Mouse (Mus musculus) embryo, embryonic 10.5 days (tissue): ENCODE results near the gene Gabrg3.
"Not testable (repeated sequence)": the region's sequence is repeated elsewhere in the genome, so short reads cannot be mapped to it uniquely, and the experiment has no call there.

Experiments used
- DNase-seq: peaks from one replicate; pipeline ENCODE4 v3.0.0-alpha.2; 2015; ENCODE audit warnings: low spot score

The Gabrg3 gene

DNA sequence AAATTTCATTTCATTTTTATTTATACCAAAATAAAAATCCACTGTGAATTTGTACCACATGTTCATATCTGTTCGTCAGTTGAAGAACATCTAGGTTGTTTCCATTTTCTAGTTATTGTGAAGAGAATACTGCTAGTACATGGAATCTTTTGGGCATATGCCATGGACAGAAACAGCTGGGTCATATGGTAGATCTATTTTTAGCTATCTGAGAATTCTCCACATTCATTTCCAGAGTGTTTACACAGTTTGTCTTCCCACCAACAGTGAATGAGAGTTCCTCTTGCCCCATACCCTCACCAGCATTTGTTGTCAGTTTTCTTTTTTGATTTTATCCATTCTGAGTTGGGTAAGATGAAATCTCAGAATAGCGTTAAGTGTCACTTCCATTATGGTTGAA, 75.0 kb downstream of the Gabrg3 start:
- DNase-seq: no peak

DNA sequence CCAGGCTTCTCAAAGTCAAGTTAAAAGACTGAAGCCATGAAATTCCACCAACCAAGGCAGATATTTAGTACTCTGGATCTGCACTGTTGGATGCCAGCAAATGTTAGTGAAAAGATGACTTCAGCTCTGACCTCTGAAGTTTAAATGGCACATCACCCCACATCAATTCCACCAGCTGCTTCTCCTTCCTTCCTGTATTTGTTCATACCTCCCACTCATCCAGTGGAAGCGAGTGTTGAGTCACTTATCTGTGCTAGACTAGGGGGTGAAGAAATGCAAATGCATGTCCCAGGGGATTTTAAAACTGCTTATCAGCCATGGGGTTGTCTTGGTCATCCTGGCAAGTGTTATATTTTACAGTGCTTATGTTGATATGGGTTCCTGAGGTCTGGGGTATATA, 79.7 kb downstream of the Gabrg3 start:
- no peak for DNase-seq

DNA sequence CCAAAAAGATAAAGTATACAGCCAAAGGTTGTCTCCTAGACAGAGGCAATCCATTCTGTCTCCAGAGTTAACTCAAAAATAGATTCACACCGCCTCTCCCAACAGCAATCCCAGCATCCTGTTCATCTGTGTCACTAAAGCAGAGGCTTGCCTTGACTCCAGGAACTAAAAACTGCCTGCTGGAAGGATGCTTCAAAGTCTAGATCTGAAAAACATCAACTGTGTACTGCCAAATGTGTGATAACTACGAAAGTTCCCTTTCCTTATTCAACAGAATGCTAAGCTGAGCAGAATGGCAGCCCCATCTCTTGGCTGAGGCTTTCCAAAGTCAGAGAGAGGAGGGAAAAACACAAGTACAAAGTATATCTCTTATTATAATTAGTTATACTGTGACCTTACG, 90.3 kb downstream of the Gabrg3 start:
- DNase-seq: no peak

DNA sequence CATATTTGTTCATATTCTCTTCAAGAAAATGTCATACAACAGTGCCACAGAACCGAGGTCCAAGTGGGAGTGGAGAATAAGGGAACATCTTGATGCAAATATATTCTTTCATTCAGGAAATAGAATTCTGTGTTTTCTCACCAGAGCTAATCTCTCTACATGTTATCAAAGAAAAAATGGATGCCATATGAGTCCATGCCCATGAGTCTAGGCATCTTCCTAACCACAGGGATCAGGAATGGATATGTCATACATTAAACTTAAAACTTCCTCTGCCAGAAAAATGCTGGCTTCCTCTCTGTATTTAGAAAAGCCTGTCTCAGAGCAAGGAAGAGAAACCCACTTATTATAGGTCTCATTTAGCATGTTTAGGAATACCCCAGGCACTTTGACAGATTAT, 92.9 kb downstream of the Gabrg3 start:
- no peak for DNase-seq

DNA sequence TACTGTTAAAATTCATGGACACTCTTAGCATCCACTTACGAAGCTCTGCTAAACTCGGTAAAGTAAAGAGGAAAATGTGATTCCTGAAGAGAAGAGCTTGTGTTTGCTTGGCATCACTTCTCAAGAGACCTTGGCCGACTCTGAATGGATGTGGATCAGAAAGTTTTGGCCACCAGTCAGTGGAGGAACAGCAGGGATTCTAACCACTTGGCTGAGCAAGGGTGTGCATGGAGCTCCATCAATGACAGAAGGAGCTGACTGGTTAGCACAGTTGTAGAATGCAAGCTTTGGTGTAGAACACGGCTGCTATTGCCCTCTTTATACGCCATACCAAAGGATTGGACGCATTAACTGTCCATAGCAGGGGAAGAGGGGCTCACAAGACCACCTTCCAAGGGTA, 93.4 kb downstream of the Gabrg3 start:
- no peak for DNase-seq

DNA sequence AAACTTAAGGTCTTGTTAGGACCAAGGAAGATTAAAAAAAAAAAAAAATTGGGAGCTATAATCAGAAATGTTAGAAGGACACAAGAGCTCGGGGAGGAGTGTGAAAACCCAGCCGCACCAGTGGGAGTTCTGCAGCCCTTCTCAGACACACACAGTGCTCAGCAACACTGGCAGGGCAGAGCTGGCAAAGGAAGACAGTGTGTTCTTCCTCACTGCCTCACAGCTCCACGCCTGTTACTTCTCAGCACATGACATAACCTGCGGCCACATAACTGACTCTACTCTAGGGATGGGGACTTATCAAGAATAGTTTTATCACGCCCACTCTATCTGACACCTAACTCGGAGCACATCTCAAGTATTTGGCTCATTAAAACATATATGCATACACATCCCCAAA, 103.8 kb downstream of the Gabrg3 start:
- no peak for DNase-seq

DNA sequence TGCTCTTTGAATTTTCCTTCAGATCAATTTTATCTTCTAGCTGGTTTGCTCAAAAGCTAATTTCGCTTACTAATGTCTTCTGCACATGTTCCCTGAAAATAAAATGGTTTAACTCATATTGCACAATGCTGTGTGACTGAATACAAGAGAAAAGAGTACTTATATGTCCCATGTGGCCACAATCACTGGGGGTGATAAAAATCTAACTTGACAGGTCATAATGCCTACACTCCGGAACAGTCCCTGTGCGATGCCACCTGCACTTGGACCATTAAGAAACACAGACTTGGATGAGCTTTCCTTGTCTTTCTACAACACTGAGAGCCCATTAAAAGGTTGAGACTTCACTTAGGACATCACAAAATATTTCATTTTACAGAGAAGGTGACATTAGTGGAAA, 108.1 kb downstream of the Gabrg3 start:
- DNase-seq: no peak

DNA sequence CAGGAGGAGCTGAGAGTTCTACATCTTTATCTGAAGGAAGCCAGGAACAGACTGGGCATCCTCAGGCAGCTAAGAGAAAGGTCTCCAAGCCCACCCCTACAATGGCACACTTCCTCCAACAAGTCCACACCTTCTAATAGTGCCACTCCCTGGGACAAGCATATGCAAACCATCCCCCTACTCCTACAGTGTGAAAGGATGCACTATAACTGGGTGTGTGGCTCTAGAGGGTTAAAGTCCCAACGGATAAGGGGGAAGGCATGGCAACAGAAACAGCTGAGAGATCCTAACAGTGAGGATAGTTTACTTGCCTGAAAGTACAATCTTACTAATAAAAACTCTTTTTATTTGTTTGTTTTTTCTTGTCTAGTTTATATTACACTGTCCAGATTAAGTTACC, 126.8 kb downstream of the Gabrg3 start:
- no peak for DNase-seq

DNA sequence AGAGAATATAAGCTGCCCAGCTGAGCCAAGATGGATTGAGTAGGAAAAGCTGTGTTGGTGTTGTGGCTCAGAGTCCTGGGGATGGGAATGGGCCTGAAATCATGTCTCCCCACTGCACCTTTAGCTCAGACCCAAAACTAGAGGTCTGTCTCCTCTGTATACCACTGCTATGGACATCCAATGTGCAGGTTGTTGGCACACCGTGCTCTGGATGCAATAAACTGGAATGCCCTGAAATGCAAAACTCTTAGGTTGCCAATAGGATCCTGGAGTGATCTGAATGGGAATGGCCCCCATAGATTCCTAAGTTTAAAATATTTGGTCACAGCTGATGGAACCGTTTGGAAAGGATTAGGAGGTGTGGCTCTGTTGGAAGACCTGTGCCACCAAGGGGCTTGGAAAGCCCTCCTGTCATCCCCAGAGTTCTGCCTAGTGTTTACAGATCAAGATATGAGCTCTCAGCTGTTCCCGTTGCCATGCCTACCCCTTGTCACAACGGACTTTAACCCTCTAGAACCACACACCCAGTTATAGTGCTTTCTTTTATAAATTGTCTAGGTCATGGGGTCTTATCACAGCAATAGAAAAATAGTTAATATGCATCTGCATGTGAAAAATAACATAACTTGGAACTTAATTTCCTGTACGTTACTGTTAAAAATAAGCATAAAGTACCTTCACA, 128.0 kb downstream of the Gabrg3 start:
- no peak for DNase-seq

DNA sequence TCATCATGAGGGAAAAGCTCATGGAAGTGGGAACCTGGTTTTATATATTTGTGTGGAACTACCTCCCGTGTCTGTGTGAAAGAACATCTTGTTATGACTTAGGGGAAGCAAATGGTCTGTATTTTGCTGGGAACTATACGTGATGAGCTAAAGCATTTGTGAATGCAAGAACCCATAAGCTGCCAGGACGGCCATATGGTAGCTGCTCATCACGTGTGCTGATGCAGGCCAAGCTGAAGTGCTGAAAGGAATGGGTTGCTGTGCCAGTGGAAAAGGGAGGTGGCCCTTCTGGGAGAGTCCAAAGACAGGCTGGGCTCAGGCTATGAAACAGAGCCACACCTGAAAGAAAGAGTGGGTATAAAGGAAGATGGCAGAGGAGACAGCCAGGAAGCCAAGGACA, 143.0 kb downstream of the Gabrg3 start:
- DNase-seq: no peak

DNA sequence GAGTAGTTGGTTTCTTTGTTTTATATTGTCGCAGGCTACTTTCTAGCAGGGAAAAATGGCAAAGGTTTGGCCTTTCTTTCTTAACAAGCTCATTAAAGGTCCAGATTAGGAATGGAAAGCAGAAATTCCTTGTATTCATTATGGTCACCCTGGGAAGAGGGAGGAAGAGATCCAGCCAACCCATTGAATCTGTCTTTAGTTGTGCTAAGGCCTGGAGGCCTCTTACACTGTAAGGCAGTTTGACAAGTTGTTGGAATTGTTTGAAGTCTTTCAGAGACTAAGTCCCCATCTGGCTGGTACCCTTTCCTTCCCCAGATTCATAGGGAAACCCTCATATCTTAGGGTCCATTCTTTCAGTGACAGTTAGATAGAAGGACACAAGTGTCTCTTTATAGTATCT, 172.9 kb downstream of the Gabrg3 start:
- peak; percentile 1 for DNase-seq

DNA sequence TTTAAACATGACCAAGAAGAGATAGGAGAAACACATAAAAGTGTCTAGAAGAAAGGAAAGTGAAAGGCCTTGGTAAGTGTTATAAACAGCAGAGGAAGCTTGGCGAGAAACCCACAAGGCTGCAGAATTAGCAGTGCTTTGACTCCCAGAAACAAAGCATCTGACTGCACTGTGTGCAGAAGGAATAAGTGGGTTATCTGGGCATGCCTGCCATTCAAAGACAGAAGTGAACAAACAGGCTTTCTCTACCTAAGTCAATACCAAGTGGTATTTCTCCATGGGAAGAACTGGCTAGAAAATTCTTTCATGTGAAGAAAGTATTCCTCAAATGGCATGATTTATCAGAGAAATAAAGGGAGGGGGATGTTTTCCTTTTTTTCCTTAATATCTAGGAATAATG, 201.0 kb downstream of the Gabrg3 start:
- DNase-seq: no peak

DNA sequence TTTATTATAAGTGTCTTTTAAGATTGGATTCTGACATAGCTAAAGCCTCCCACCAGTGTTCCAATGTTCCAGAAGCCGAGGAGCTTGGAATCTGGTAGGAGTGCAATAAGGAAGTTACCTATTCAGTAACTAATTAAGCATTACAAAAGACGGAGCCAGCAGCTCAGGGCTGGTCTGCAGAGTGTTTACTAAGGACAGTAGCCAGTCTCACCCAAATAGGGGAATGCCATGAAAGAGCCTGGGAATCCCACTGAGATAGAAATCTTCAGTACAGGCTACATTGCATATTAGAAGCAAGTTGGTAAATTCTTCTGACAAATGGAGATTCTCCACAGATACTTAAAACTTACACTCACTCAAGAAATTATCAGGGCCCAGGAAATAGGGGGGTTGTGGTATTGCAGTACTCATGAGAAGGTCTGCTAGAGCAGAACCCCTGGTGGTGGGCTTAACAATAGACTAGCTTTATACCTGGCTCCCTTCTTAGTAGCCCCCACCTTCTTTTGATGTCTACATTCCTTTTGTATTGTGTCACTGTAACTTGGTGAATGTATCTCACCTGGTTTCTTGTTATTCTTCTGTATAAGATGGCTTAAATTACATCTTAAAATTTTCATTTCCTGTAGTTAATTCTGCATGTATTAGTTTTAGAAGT, 211.0 kb downstream of the Gabrg3 start:
- not testable (repeated sequence) for DNase-seq

DNA sequence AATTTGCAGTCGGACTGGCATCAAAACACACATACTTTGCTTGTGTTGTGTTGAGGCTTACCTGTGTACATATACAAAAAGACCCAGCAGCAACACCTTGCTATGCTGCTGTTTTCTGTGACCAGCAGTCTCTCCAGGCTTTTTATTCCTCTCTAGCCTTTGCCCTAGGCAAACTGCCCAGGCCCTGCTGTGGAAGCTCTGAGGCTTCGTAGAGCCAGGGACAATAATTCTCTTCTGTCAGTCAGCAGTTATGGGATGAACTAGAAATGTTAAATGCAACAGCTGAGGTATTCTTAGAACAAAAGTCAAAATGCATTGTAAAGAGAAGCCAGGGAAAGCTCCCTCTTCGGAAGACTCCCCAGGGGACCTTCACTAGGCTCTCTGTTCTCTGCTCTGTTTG, 220.1 kb downstream of the Gabrg3 start:
- DNase-seq: no peak

DNA sequence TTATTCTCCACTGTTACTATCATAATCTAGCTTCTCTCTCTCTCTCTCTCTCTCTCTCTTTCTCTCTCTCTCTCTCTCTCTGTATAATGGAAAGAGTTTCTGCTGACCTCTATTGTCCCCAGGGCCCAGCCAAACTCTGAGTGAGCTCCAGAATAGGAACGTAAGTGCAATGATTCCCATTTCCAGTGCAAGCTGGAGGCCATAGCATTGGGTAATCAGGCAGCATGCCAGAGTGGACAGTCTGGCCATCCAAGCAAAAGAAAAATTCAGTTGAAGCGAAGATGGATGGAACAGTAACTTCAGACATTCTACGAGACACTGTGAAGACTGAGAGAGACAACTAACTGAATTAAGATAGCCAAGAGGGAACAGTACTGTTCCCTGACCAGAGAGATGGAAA, 228.8 kb downstream of the Gabrg3 start:
- no peak for DNase-seq

DNA sequence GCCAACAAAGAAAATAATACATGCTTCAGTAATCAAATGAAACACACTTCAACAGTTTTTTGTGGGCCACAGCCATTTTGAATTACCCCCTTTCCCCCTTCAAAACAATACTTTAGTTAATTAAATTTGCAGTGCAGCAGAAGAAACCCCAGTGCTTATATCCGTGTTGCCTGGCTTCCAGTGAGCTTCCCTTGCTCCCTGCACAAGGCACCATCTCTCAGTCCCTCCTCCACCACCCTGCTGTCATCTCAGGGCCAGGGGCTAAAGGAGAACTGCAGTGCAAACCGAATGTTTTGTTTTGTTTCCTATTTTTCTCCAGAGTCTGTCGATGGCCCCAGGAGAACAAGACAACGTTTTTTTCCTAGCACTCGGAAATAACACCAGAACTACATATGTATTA, 233.2 kb downstream of the Gabrg3 start:
- DNase-seq: no peak

DNA sequence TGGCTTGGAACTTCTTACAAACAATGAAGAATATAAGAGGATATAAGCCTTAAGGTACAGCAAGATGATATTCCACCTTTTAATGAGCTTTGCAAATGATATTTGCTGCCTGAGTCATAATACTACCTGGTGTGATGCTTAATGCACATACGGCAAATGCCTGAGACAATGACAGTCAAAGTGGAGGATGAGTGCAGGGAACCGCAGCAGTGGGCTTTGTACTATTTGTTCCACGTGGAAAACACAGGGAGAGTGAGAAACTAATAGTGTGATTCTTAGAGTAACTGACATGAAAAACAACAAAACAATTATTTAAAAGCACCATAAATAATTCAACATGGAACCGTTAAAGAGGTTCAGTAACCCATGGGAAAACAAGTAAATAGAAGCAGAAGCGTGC, 236.2 kb downstream of the Gabrg3 start:
- no peak for DNase-seq

DNA sequence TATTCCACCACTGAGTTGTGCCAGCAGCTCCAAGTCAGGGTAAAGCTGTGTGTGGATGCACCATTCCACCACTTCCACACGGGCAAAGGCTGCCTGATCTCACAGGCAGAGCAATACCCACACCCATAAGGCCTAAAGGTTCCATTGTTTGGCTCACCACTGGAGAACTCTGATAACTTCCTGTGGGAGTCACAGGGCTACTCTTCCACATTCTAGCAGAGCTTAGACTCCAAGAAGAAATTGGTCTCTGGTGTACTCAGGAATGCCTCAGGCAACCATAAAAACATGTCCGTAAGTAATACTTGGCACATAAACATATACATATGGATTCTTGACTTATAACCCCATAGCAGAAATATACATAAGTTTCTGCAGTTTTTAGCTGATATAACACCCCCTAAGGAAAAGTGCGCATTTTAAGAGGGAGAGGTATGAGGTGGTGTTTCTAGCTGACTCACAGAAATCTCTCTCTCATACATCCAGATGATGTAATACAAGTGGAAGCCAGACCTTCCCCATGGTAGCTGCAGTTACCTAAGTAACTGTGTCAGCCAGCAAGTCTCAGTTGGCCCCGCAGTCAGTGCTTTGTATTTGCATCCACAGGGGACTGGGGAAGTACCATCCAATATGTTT, 248.8 kb downstream of the Gabrg3 start:
- DNase-seq: no peak

DNA sequence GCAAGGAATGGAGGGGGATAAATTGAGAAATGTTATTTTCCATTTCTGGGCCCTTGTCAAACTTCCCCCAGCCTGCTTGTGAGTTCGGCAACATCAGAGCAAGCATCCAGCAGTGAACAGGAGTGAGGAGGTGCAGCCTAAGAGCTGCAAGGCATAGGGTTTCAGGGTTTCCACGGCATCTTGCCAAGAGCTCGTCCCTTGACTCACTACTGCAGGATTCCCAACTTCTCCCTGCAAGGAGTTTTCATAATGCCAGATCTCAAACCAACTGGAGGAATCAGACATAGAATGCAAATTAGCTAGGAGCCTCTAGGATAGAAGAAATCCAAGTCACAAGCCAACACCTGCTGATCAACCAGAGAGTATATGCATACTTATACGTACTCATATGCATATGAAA, 254.0 kb downstream of the Gabrg3 start:
- no peak for DNase-seq

DNA sequence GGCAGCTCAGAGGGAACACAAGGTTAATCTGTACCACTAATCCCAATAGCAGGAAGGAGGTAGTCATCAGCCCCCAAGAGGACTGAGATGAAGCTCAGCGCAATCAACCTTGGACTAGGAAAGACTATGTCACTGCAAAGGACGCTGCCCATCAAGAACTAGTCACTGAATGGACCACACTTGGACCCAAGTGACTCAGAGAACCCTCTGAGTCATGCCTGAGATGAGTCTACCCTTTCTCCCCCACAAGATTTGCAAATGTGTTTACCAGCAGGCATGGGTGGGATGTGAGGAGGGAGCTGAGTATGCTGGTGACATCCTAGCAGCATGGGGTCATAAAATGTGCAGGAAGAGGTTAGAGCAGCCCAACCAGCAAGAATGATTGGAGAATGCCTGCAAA, 254.5 kb downstream of the Gabrg3 start:
- DNase-seq: no peak

DNA sequence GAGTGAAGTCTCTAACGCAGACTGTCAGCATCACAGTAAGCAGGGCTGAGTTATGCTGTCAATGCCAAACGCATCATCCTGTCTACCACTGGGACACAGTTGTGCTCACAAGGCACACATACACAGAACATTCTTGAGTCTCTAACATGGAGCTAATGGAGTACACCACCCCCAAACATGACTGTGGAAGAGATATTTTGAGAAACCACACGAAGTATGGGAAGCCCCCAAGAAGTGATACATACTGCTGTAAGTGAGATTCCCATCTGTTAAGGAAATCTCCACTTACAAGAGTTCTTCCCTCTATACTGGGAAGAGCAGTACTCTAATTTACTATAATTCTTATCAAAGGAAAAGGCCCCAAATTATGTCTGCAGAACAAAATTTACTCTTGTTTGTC, 286.9 kb downstream of the Gabrg3 start:
- DNase-seq: no peak

DNA sequence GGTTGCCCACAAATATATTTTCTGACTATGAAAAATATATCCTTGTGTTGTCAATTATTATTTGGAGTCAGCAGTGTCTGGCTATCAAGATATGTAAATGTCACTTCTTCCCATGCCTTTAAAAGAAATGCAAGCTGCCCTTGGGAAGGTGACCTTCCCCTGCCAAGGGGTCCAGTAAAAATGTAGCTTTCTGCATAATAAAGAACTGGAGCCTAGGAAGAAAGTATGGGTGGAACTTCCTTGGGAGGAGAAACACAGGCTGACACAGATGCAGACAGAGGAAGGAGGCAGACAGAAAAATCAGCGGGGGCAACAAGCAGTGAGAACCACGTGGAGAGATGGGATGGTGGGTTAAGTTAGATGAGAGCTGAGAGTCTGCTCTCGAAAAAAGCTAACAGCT, 304.9 kb downstream of the Gabrg3 start:
- DNase-seq: no peak

DNA sequence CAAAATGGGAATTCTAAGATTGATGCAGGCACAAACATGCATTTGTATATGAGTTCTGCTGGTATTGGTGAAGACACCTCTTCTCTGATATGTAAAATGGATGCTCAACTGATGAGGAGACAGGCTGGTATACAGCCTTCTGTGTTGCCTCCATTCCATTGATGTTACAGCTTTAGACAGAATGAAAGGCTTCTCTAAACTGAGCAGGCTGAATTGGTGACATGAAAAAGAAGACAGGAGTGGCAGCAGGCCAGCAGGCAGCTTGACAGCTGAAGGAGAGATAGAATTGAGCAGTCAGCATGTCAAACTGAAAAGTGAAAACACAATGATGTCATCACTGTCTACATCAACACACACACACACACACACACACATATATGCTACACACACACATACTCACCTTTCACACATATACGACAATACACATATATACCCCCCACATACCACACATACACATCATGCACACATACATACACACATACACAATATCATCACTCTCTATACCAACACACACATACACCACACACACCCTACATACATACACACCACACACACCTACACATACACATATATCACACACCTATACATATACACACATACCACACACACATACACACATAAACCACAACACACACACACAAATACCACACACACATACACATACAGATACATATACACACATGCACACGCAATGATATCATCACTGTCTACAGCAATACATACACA, 315.4 kb downstream of the Gabrg3 start:
- no peak for DNase-seq
